Mouse (Mus musculus): ENCODE results near the gene Vac14. TPM values are rescaled to one million over a fixed set of nuclear protein-coding genes. Genes with fewer than 3 reads are reported as not detected.

Gene Vac14
- total RNA-seq, 1 experiment, result 33.1 TPM

DNA sequence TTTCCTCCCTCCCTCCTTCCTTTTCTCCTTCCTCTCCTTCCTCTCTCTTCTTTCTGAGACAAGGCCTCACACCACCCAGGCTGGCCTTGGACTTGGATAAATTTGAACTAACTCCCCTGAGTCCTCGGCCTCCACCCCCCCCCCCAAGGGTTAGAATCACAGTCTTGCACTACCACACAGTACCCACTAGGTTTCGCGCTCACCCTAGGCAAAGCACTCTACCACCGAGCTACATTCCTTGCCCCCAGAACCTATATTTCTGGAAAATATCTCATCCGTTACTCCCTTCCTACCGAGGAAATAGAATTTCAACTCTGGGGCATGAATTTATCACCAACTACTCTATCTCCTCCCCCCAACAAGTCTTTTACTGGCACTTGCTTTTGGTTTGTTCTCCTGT lies 143.6 kb downstream of the Vac14 start:
- Histone ChIP-seq H3K4me3 (ENCODE audit: insufficient read depth in 1 of 2, low read depth in 1 of 2, low read length in 2 of 2, poor library complexity in 1 of 2, severe bottlenecking in 1 of 2) (no peak overlapping the region), H3K9me3 (ENCODE audit: control insufficient read depth, insufficient read depth, low read depth, low read length) (no peaks in the 10 kb centered on the region), H3K4me1 (ENCODE audit: control insufficient read depth in 2 of 2, insufficient read depth in 2 of 2, low read length in 2 of 2, poor library complexity in 1 of 2) (peaks cover 3 to 28% of the 10 kb centered on the region in 2 experiments), H3K36me3 (ENCODE audit: control insufficient read depth, insufficient read depth, low read length, poor library complexity, severe bottlenecking) (no peaks in the 10 kb centered on the region), H3K27ac (ENCODE audit: insufficient read depth, low read depth, low read length, poor library complexity, severe bottlenecking) (no peak overlapping the region), H3K9ac (ENCODE audit: insufficient read depth, low read depth, low read length, poor library complexity, severe bottlenecking) (no peak overlapping the region)
- no peak for DNase-seq (ENCODE audit: low read depth, low spot score)
- in situ Hi-C loops (cut with MboI; ENCODE audit: low sequenced_read_pairs in 2 of 2, unreplicated experiment in 2 of 2), result no loop called here
- TF ChIP-seq ZNF384 (IDR thresholded peaks at IDR 0.05; ENCODE audit: low read depth, low read length) (no peak), ZC3H11A (IDR thresholded peaks at IDR 0.05; ENCODE audit: borderline replicate concordance, low read depth, low read length) (no peak), MAFK (IDR thresholded peaks at IDR 0.05; ENCODE audit: insufficient read depth, low read depth, low read length) (no peak), CHD2 (IDR thresholded peaks at IDR 0.05; ENCODE audit: low read depth, low read length) (no peak), HCFC1 (IDR thresholded peaks at IDR 0.05; ENCODE audit: borderline replicate concordance, insufficient read depth, low read length) (no peak)

DNA sequence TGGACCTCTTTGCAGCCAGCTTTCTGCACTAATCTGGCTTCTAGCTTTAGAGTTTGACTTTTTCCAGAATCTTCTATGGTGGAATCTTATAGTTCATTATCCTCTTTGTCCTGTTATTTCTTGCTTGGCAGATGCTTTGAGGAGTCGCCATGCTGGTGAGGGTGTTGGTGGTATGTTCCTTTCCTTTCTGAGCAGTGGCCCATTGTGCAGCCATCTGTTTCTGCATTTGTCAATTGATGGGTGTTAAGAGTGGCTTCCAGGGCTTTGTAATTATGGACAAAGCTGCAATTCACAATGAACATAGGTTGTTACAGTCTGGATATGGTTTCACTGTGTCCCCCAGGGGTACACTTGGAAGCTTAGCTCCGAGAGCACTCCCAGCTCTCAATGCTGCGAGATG lies 146.3 kb downstream of the Vac14 start:
- no peak for DNase-seq (ENCODE audit: low read depth, low spot score)
- TF ChIP-seq CHD2 (IDR thresholded peaks at IDR 0.05; ENCODE audit: low read depth, low read length), result no peak
- TF ChIP-seq HCFC1 (IDR thresholded peaks at IDR 0.05; ENCODE audit: borderline replicate concordance, insufficient read depth, low read length), result no peak
- TF ChIP-seq ZC3H11A (IDR thresholded peaks at IDR 0.05; ENCODE audit: borderline replicate concordance, low read depth, low read length), result no peak
- TF ChIP-seq MAFK (IDR thresholded peaks at IDR 0.05; ENCODE audit: insufficient read depth, low read depth, low read length), result no peak
- no peak for TF ChIP-seq ZNF384 (IDR thresholded peaks at IDR 0.05; ENCODE audit: low read depth, low read length)
- H3K36me3 ChIP-seq (ENCODE audit: control insufficient read depth, insufficient read depth, low read length, poor library complexity, severe bottlenecking), result no peaks in the 10 kb centered on the region
- no peak overlapping the region for H3K27ac ChIP-seq (ENCODE audit: insufficient read depth, low read depth, low read length, poor library complexity, severe bottlenecking)
- in situ Hi-C loops (cut with MboI; ENCODE audit: low sequenced_read_pairs in 2 of 2, unreplicated experiment in 2 of 2), result no loop called here
- no peaks in the 10 kb centered on the region for H3K9me3 ChIP-seq (ENCODE audit: control insufficient read depth, insufficient read depth, low read depth, low read length)
- H3K9ac ChIP-seq (ENCODE audit: insufficient read depth, low read depth, low read length, poor library complexity, severe bottlenecking), result no peak overlapping the region
- H3K4me1 ChIP-seq (ENCODE audit: control insufficient read depth in 2 of 2, insufficient read depth in 2 of 2, low read length in 2 of 2, poor library complexity in 1 of 2), result peaks cover 3 to 11% of the 10 kb centered on the region in 2 experiments; a peak in 3 of 4 replicates
- H3K4me3 ChIP-seq (ENCODE audit: insufficient read depth in 1 of 2, low read depth in 1 of 2, low read length in 2 of 2, poor library complexity in 1 of 2, severe bottlenecking in 1 of 2), result no peak overlapping the region

DNA sequence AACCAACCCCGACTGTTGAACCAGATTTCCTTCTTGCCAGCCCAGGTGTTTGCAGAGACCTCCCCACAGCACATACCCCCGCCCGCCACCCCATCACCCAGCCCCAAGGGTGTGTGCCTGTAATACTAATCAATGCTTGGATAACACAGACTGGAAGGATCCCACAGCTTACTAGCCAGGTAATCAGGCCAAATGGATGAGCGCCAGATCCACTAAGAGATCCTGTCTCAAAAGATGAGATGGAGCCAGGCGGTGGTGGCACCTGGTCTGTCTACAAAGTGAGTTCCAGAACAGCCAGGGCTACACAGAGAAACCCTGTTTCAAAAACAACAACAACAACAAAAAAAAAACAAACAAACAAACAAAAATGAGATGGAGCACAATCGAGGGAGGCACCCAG lies 148.9 kb downstream of the Vac14 start:
- peaks cover 0 to under 1% of the 10 kb centered on the region in 2 experiments; a peak in 2 of 4 replicates for H3K4me1 ChIP-seq (ENCODE audit: control insufficient read depth in 2 of 2, insufficient read depth in 2 of 2, low read length in 2 of 2, poor library complexity in 1 of 2)
- no peak overlapping the region for H3K27ac ChIP-seq (ENCODE audit: insufficient read depth, low read depth, low read length, poor library complexity, severe bottlenecking)
- no peaks in the 10 kb centered on the region for H3K36me3 ChIP-seq (ENCODE audit: control insufficient read depth, insufficient read depth, low read length, poor library complexity, severe bottlenecking)
- no peak for DNase-seq (ENCODE audit: low read depth, low spot score)
- in situ Hi-C loops (cut with MboI; ENCODE audit: low sequenced_read_pairs in 2 of 2, unreplicated experiment in 2 of 2), result no loop called here
- H3K4me3 ChIP-seq (ENCODE audit: insufficient read depth in 1 of 2, low read depth in 1 of 2, low read length in 2 of 2, poor library complexity in 1 of 2, severe bottlenecking in 1 of 2), result 0 out of 4 replicates have a peak overlapping the region, but pooled peaks of 1 of the 2 experiments have one; percentile 0
- no peak overlapping the region for H3K9ac ChIP-seq (ENCODE audit: insufficient read depth, low read depth, low read length, poor library complexity, severe bottlenecking)
- H3K9me3 ChIP-seq (ENCODE audit: control insufficient read depth, insufficient read depth, low read depth, low read length), result no peaks in the 10 kb centered on the region
- TF ChIP-seq CHD2 (IDR thresholded peaks at IDR 0.05; ENCODE audit: low read depth, low read length) (no peak), HCFC1 (IDR thresholded peaks at IDR 0.05; ENCODE audit: borderline replicate concordance, insufficient read depth, low read length) (no peak), ZNF384 (IDR thresholded peaks at IDR 0.05; ENCODE audit: low read depth, low read length) (no peak), MAFK (IDR thresholded peaks at IDR 0.05; ENCODE audit: insufficient read depth, low read depth, low read length) (no peak), ZC3H11A (IDR thresholded peaks at IDR 0.05; ENCODE audit: borderline replicate concordance, low read depth, low read length) (no peak)

Other genes starting within 250 kb of the Vac14 start
- gene Mtss1l, start 102.9 kb downstream of the Vac14 start, total RNA-seq (2012; rRNA removed), result 3.0 and 3.6 TPM in 2 replicates
- 4.6 and 5.4 TPM in 2 replicates for gene Il34, start 187.3 kb downstream of the Vac14 start, total RNA-seq (2012; rRNA removed)
- gene Cog4, start 228.0 kb downstream of the Vac14 start, total RNA-seq (2012; rRNA removed), result 59.4 and 64.7 TPM in 2 replicates
- gene Sf3b3, start 228.2 kb downstream of the Vac14 start, total RNA-seq (2012; rRNA removed), result 210 and 244 TPM in 2 replicates